Mouse (Mus musculus) urinary bladder, postnatal 25 days (tissue): ENCODE results near the gene Tgfbrap1.

Experiments
- DNase-seq: peaks from one replicate; pipeline ENCODE4 v3.0.0; 2022; ENCODE audit warnings: low spot score

Tgfbrap1 gene

DNA sequence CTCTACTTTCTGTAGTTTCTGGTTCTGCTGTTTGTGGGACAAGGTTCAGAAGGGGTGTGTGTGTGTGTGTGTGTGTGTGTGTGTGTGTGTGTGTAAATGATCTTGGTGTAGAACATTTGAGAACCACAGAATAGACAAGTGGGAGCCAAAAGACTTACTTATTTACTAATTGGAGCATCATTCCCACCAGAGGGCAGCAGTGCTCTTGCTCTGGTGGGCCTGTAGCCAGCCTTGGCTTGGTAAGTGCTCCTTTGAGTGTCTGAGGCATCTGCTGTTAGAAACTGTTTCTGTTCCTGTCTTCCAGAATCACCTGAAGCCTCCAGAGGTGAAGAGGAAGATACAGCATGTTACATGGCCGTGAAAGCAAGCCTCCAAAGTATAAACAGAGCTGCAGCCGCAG lies 14.4 kb upstream of the Tgfbrap1 start:
- peak; percentile 40 for DNase-seq

DNA sequence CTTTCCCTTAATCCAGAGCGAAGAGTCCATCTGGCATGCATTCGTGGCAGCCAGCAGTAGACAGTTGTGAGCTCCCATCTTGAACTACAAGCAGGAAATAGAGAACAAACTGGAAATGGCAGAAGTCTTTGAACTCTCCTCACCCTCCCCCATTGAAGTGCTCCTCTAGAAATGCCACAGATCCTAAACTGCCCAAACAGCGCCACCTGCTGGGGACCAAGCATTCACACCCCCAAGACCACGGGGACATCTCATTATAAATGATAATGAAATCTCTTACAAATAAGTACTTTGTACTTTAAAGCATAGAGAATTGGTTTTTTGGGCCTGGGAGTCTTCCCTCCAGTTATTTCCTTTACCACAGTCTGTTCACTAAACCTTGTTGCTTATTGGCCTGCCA lies 12.1 kb upstream of the Tgfbrap1 start:
- DNase-seq = peak; percentile 51

- no peak for DNase-seq
These were observed 10.3 kb upstream of the Tgfbrap1 start for GRCm38 (mm10) chr1:43108729-43109128.

GRCm38 (mm10) chr1:43094206-43094605 lies 4.2 kb downstream of the Tgfbrap1 start:
- no peak for DNase-seq

- DNase-seq = peak; percentile 61
These were observed 6.1 kb downstream of the Tgfbrap1 start for GRCm38 (mm10) chr1:43092056-43093015.

GRCm38 (mm10) chr1:43091306-43092055 lies 7.0 kb downstream of the Tgfbrap1 start:
- DNase-seq = peak; percentile 8

GRCm38 (mm10) chr1:43090418-43090817 lies 8.0 kb downstream of the Tgfbrap1 start:
- no peak for DNase-seq

DNA sequence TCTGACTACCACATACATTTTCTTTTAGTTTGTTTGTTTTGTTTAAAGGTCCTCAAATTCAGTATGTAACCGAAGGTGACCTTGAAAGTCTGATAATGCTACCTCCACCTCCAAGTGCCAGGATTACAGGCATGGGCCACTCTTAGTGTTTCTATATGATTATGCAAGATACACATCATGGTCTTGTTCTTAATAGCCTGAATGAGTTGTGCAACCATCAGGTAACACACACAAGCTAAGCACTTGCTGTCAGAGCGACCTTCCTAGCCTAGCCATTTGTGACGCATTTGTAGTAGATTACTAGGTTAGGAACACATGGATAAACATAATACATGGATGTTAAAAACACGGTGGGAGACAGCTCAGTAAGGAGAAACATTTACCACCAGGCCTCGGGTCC lies 15.5 kb downstream of the Tgfbrap1 start:
- no peak for DNase-seq

GRCm38 (mm10) chr1:43078124-43078523 lies 20.3 kb downstream of the Tgfbrap1 start:
- DNase-seq = no peak

DNA sequence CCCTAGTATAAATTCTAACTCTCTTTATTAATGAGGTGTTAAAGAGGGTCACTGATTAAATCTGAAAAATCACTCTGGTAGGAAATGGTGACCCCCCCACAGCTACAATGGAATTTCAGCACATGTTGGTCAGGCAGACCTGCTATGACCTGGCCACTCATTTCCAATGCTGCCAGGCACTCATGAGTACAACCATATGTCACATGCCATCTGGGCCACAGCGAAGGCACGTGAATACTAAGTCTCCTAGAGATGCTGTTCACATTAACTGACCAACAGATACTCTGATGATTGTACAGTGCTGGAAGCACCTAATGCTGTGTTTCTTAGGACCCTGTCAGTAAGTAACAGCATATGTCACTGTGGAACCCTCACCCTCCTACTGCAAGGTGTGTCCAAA lies 23.6 kb downstream of the Tgfbrap1 start:
- DNase-seq = no peak

- DNase-seq = no peak
These were observed 25.9 kb downstream of the Tgfbrap1 start for GRCm38 (mm10) chr1:43072561-43072960.

DNA sequence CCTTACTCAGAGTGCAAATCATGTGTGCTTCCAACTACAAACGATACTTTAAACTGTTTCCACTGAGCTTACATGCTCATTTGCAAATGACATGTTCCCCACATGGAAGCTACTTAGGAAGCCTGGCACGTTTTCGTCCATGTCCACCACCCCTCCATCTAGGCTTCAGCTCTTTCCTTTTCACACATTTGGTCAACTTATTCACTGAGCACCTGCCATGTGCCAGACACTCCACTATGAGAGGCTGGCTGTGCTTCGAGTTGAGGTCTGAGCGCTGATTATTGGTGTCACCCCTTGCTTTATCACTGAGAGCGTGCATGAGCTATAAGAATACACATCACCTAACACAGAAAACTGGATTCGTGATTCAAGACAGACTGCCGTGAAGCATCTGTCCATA lies 26.4 kb downstream of the Tgfbrap1 start:
- no peak for DNase-seq

DNA sequence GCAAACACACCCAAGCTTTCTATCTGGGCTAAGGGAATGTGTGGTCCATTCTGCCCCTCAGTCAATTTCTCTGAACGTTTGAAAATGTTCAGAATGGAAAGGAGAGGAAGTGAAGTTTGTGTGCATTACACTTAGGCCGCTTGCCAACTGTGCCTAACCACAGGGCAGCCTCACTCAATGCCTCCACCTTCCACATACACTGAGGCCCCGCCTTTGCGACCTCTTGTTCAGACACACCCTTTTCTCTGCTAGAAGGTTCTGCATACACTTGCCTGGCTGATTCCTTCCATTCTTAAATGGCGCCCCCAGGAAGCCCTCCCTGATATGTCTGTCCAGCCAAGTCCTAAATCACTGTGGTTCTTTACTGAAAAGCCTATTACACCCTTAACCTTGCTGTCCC lies 27.7 kb downstream of the Tgfbrap1 start:
- DNase-seq = no peak

- no peak for DNase-seq
These were observed 30.9 kb downstream of the Tgfbrap1 start for GRCm38 (mm10) chr1:43067551-43067950.

GRCm38 (mm10) chr1:43066573-43066972 lies 31.9 kb downstream of the Tgfbrap1 start:
- DNase-seq = no peak

- DNase-seq = peak; percentile 25
These were observed 32.7 kb downstream of the Tgfbrap1 start for GRCm38 (mm10) chr1:43065615-43066310.

DNA sequence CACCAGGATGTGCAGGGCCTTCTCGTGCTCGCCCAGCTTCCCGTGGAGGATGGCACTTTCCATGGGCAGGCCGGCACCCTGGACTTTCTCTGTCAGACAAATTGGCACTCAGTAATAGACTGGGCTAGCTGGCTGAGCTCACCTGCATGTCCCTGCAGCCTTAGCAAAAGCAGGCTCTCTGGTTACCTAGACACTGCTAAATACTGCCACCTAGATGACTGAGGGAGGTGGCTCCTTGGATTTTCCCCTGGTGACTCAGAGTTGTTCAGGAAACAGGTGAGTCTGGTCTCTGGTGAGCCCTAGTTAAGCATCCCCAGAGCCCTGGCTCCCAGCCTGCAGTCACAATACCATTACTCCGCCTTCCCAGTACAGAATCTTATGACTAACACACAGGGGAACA lies 46.5 kb downstream of the Tgfbrap1 start:
- DNase-seq = no peak

- DNase-seq = no peak
These were observed 50.6 kb downstream of the Tgfbrap1 start for GRCm38 (mm10) chr1:43047811-43048210.

- no peak for DNase-seq
These were observed 51.4 kb downstream of the Tgfbrap1 start for GRCm38 (mm10) chr1:43046990-43047389.

DNA sequence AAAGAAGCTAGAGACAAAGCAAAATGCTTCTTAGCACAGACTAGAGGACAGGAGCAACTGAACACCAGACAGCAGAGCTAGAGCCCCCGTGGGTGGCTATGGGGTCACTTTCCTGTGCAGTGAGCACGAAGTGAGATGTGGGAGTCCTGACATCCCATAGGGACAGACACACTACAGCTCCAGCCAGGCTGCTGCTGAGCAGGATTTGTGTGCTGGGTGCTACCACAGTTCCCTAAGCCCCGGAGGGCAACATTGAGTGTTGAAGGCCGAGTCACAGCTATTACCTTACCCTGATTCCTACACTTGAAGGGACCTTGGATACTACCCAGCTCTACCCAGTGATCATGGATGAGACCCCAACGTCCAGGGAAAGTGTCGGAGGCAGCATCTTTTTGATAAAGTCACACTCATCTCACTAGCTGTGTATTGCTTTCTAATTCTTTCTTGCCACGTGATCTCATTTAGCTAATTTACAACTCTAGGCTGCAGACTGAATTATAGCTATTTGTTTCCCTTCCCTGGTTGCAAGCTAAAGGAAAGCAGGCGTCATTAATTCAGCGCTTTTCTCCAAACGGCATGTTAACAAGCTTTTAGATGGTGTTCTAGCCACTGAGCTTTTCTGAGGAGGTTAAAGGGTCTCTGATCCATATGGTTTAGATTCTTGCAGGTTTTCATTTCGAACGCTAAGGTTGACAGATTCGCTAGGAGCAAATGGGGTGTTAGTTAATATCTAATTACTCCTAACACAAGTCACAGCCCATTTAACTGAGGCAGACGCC lies 53.0 kb downstream of the Tgfbrap1 start:
- DNase-seq = no peak

DNA sequence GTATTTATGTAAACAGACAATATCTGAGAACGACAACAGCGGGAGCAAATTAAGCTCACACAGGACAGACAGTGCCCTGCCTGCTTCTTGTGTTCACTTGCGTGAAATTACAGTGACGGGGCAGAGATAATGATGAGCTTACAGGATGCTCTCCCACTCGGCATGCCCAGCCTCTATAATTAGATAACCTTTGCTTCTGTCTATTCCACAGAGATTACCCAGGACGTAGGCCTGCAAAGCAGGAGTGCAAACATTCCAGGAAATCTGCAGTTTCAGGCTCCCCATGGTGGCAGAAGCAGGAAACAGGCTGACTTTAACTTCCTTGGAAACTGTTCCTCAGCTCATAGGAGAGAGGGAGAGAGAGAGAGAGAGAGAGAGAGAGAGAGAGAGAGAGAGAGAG lies 56.2 kb downstream of the Tgfbrap1 start:
- no peak for DNase-seq

GRCm38 (mm10) chr1:43036014-43036413 lies 62.4 kb downstream of the Tgfbrap1 start:
- DNase-seq = no peak
